Mouse (Mus musculus) heart, adult 8-10 months (tissue): ENCODE measurements around the gene Skap1. TPM values are rescaled to one million over a fixed set of nuclear protein-coding genes. Genes with fewer than 3 reads are reported as not detected.
"Not testable (repeated sequence)": the region's sequence is repeated elsewhere in the genome, so short reads cannot be mapped to it uniquely, and the experiment has no call there.

ENCODE experiments used
- DNase-seq: peaks from one replicate; pipeline ENCODE4 v3.0.0; 2022; ENCODE audit warnings: low spot score
- total RNA-seq, 4 experiments: library from RNA; stranded (reverse); gene quantifications; 2 replicates each; pipeline ENCODE4 v1.2.4; 2022

Skap1 gene
- total RNA-seq, 4 experiments from 2014 or later = 0.30 to 0.34 TPM; not detected in 2

- DNase-seq = not testable (repeated sequence)
These were observed 313.8 kb downstream of the Skap1 start for GRCm38 (mm10) chr11:96778061-96778627.

GRCm38 (mm10) chr11:96780306-96780705 is 315.9 kb downstream of the Skap1 start:
- no peak for DNase-seq

- no peak for DNase-seq
These were observed 317.0 kb downstream of the Skap1 start for GRCm38 (mm10) chr11:96781425-96781824.

- peak; percentile 55 for DNase-seq
These were observed 320.5 kb downstream of the Skap1 start for GRCm38 (mm10) chr11:96784847-96785246.

- DNase-seq = no peak
These were observed 322.5 kb downstream of the Skap1 start for GRCm38 (mm10) chr11:96786731-96787450.

GRCm38 (mm10) chr11:96788871-96789795 is 324.7 kb downstream of the Skap1 start, which contains the start of gene Cbx1:
TSS of gene Cbx1 (plus strand) at chr11:96789127.
- DNase-seq = peak; percentile 92

- no peak for DNase-seq
These were observed 325.6 kb downstream of the Skap1 start for GRCm38 (mm10) chr11:96789990-96790389.

- DNase-seq = no peak
These were observed 326.3 kb downstream of the Skap1 start for GRCm38 (mm10) chr11:96790681-96791080.

- DNase-seq = no peak
These were observed 331.1 kb downstream of the Skap1 start for GRCm38 (mm10) chr11:96795491-96795890.

- no peak for DNase-seq
These were observed 331.7 kb downstream of the Skap1 start for GRCm38 (mm10) chr11:96796081-96796480.

- no peak for DNase-seq
These were observed 332.2 kb downstream of the Skap1 start for GRCm38 (mm10) chr11:96796586-96796985.

- DNase-seq = no peak
These were observed 335.1 kb downstream of the Skap1 start for GRCm38 (mm10) chr11:96799511-96799910.

GRCm38 (mm10) chr11:96805606-96806005 is 341.2 kb downstream of the Skap1 start:
- no peak for DNase-seq

- DNase-seq = no peak
These were observed 343.7 kb downstream of the Skap1 start for GRCm38 (mm10) chr11:96808066-96808465.

Other genes starting within 250 kb of the Skap1 start
- not detected for gene Hoxb9, start 193.1 kb upstream of the Skap1 start, total RNA-seq
- gene Hoxb8, start 182.7 kb upstream of the Skap1 start, total RNA-seq = not detected
- not detected for gene Hoxb7, start 178.0 kb upstream of the Skap1 start, total RNA-seq
- gene Hoxb6, start 172.1 kb upstream of the Skap1 start, total RNA-seq = not detected
- under 1 TPM in 1 of 4 experiments, not detected in 3; 0.11 TPM for gene Hoxb5, start 161.3 kb upstream of the Skap1 start, total RNA-seq
- gene Hoxb4, start 146.3 kb upstream of the Skap1 start, total RNA-seq = under 1 TPM; 0.35 to 0.63 (median 0.53) TPM
- gene Hoxb3, start 141.3 kb upstream of the Skap1 start, total RNA-seq = under 1 TPM; 0.25 to 0.37 (median 0.30) TPM
- under 1 TPM; 0.38 to 0.80 (median 0.64) TPM for gene Hoxb2, start 114.1 kb upstream of the Skap1 start, total RNA-seq
- not detected for gene Hoxb1, start 98.8 kb upstream of the Skap1 start, total RNA-seq